Mouse (Mus musculus) liver, embryonic 14.5 days (tissue): Measurements from ENCODE around the gene Nepn. TPM values are rescaled to one million over a fixed set of nuclear protein-coding genes. Genes with fewer than 3 reads are reported as not detected.

Experiments
- ATAC-seq: fragments of 200-750 bp; cut with Nextera tagmentation; 2 replicates; pipeline ENCODE4 v1.8.0; 2017; ENCODE audit warnings: moderate number of reproducible peaks, mild to moderate bottlenecking, moderate library complexity; ENCODE audit not compliant: insufficient read depth
- DNase-seq, 3 experiments: peaks; one replicate each; pipeline ENCODE4 v3.0.0-alpha.2; 2012 to 2013; ENCODE audit warnings: low read depth in 3 of 3, low spot score in 3 of 3
- H3K27ac ChIP-seq: fragments of 300-500 bp; sonication (generic); 2 replicates; pipeline ENCODE4 v1.5.1; 2014; ENCODE audit warnings: moderate library complexity, mild to moderate bottlenecking, control low read depth, inconsistent platforms
- H3K27me3 ChIP-seq: fragments of 300-500 bp; sonication (generic); 2 replicates; pipeline ENCODE4 v1.6.1; 2014; ENCODE audit warnings: mild to moderate bottlenecking, low read length, moderate library complexity; ENCODE audit not compliant: control insufficient read depth, insufficient read depth
- H3K36me3 ChIP-seq: fragments of 300-500 bp; sonication (generic); replicated peaks from 2 replicates; pipeline ENCODE4 v1.6.1; 2014; ENCODE audit warnings: low read depth; ENCODE audit not compliant: control insufficient read depth, insufficient read depth
- H3K4me1 ChIP-seq, 2 experiments: fragments of 200-500 bp in 1 of 2; fragments of 300-500 bp in 1 of 2; sonication (generic) in 1 of 2; replicated peaks; 2 replicates each; pipeline ENCODE4 v1.6.1; 2012 to 2014; ENCODE audit warnings: antibody characterized with exemption in 1 of 2, inconsistent platforms in 1 of 2, low read length in 1 of 2; ENCODE audit not compliant: control insufficient read depth in 2 of 2, insufficient read depth in 2 of 2
- H3K4me2 ChIP-seq: fragments of 300-500 bp; sonication (generic); 2 replicates; pipeline ENCODE4 v1.6.1; 2014; ENCODE audit warnings: low read depth, mild to moderate bottlenecking, control low read depth, moderate library complexity
- H3K4me3 ChIP-seq, 2 experiments: fragments of 200-500 bp in 1 of 2; fragments of 300-500 bp in 1 of 2; sonication (generic) in 1 of 2; 2 replicates each; pipeline ENCODE4 v1.5.1; 2012 to 2014; ENCODE audit warnings: low read depth in 2 of 2, low read length in 2 of 2, mild to moderate bottlenecking in 2 of 2, control low read depth in 1 of 2, inconsistent platforms in 1 of 2, moderate library complexity in 1 of 2; ENCODE audit not compliant: insufficient read depth in 1 of 2
- H3K9ac ChIP-seq: fragments of 300-500 bp; sonication (generic); replicated peaks from 2 replicates; pipeline ENCODE4 v1.6.1; 2014; ENCODE audit warnings: mild to moderate bottlenecking, control low read depth, moderate library complexity
- H3K9me3 ChIP-seq: fragments of 300-500 bp; sonication (generic); 2 replicates; pipeline ENCODE4 v1.6.1; 2016; ENCODE audit warnings: low read length, mixed read lengths; ENCODE audit not compliant: control insufficient read depth
- CTCF ChIP-seq: IDR thresholded peaks from 2 replicates; pipeline ENCODE4 v1.5.1; 2016; ENCODE audit warnings: antibody characterized with exemption, low read depth, control low read depth
- EP300 ChIP-seq: IDR thresholded peaks from 2 replicates; pipeline ENCODE4 v1.6.1; 2016; ENCODE audit warnings: antibody characterized with exemption, low read depth
- WGBS: fragments of 180-500 bp; shearing (Covaris S2); extraction: QIAGEN DNeasy Blood & Tissue Kit; methylation state at CpG from one replicate; pipeline ENCODE4 v1.1.7; 2014; ENCODE audit not compliant: insufficient replicate concordance; 5-methylcytosine and 5-hydroxymethylcytosine counted together
- polyA plus RNA-seq, 2 experiments: library from polyadenylated mRNA; depleted of rRNA in 1 of 2; stranded (reverse) in 1 of 2; unstranded in 1 of 2; fragments of >200 nt; fragmentation: Nextera tagmentation in 1 of 2; extraction: Ambion mirVana in 1 of 2; gene quantifications; 2 replicates each; pipeline versions ENCODE4 v1.2.1 to v1.2.3; 2012 to 2014

Gene Nepn
- polyA plus RNA-seq, 2 experiments = 0.01 to 0.10 TPM

DNA sequence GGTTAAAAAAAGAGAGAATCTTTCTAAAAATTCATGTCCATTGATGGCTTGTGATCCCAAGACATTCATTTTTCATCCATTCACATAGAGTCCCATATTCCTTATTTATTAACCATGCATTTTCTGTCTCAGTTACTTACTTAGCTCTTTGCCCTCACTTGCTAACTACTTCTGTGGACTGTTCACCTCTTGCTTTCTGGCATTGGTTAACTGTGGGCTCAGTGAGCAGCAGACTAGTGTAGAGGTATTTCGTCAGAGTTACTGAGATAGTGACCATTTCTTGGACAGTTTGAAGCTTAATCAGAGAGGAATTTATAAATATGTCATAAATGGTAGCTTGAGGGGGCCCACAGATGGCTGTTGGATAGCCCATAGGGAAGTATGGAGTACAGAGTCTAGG, 42.2 kb downstream of the Nepn start:
- H3K27me3 ChIP-seq = no peaks in the 10 kb centered on the region
- H3K9me3 ChIP-seq = no peaks in the 10 kb centered on the region
- H3K4me3 ChIP-seq = no peak overlapping the region
- no peak for ATAC-seq
- no peak for TF ChIP-seq EP300
- no peak for TF ChIP-seq CTCF
- H3K4me2 ChIP-seq = no peak overlapping the region
- 60% methylated on average over 1 of the region's 1 CpGs for WGBS
- H3K36me3 ChIP-seq = peaks cover 28% of the 10 kb centered on the region
- H3K4me1 ChIP-seq = no peaks in the 10 kb centered on the region; a peak in 1 of 4 replicates
- H3K27ac ChIP-seq = no peak overlapping the region
- no peak for DNase-seq
- no peak overlapping the region for H3K9ac ChIP-seq

DNA sequence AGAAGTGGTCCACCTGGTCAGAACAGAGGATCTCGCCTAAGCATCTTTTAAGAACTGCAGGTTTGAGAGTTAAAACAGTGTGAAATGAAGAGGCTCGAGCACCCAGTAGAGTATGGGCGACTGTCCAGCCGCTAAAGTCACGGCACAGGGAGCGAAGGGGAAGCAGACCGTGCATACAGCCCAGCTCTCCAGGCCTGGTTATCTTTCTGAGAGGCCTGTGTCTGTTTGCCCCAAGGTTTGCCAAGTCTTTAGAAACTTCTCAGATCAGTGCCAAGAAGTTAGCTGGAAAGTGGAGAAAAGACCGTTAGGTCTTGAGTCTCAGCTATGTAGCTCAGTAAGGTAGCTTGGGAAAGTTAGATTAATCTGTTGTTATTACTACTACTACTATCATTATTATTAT, 46.1 kb downstream of the Nepn start:
- no peak for TF ChIP-seq CTCF
- TF ChIP-seq EP300 = no peak
- ATAC-seq = no peak

More for the DNA sequence above, 46.1 kb downstream of the Nepn start:
- H3K9ac ChIP-seq = no peak overlapping the region
- no peaks in the 10 kb centered on the region for H3K4me1 ChIP-seq
- no peak for DNase-seq
- H3K36me3 ChIP-seq = peaks cover 35% of the 10 kb centered on the region
- H3K27me3 ChIP-seq = no peaks in the 10 kb centered on the region
- no peaks in the 10 kb centered on the region for H3K9me3 ChIP-seq
- H3K4me3 ChIP-seq = no peak overlapping the region
- H3K4me2 ChIP-seq = no peak overlapping the region
- WGBS = 87% methylated on average over 8 of the region's 8 CpGs
- H3K27ac ChIP-seq = no peak overlapping the region

Other genes with a start within 250 kb of the Nepn start
- 0.02 and 0.03 TPM in 2 replicates for gene Ros1, start 193.7 kb upstream of the Nepn start, polyA plus RNA-seq (2012; rRNA removed)
- 0.03 and 0.05 TPM in 2 replicates for gene Ros1, start 193.7 kb upstream of the Nepn start, polyA plus RNA-seq (2014; fragmentation: Nextera tagmentation; extraction: Ambion mirVana)
- 1.8 and 1.9 TPM in 2 replicates for gene Dcbld1, start 155.4 kb upstream of the Nepn start, polyA plus RNA-seq (2012; rRNA removed)
- gene Dcbld1, start 155.4 kb upstream of the Nepn start, polyA plus RNA-seq (2014; fragmentation: Nextera tagmentation; extraction: Ambion mirVana) = 2.9 and 3.1 TPM in 2 replicates
- not detected in 2 replicates for gene Gm26741, start 30.2 kb upstream of the Nepn start, polyA plus RNA-seq (2012; rRNA removed)
- not detected in 2 replicates for gene Gm26741, start 30.2 kb upstream of the Nepn start, polyA plus RNA-seq (2014; fragmentation: Nextera tagmentation; extraction: Ambion mirVana)
- gene Gopc, start 6.8 kb upstream of the Nepn start, polyA plus RNA-seq (2012; rRNA removed) = 1.8 and 3.0 TPM in 2 replicates
- gene Gopc, start 6.8 kb upstream of the Nepn start, polyA plus RNA-seq (2014; fragmentation: Nextera tagmentation; extraction: Ambion mirVana) = 2.8 and 4.0 TPM in 2 replicates
- gene Nus1, start 28.6 kb downstream of the Nepn start, polyA plus RNA-seq (2012; rRNA removed) = 7.1 and 8.4 TPM in 2 replicates
- 4.9 and 5.1 TPM in 2 replicates for gene Nus1, start 28.6 kb downstream of the Nepn start, polyA plus RNA-seq (2014; fragmentation: Nextera tagmentation; extraction: Ambion mirVana)